Mouse (Mus musculus): ENCODE data around the gene Ptpn6. TPM values are rescaled to one million over a fixed set of nuclear protein-coding genes. Genes with fewer than 3 reads are reported as not detected.

The Ptpn6 gene
- polyA plus RNA-seq, 1 experiment from 2014 or later, result 50.3 TPM

GRCm38 (mm10) chr6:124717968-124718367, 20.5 kb downstream of the Ptpn6 start:
- no peaks in the 10 kb centered on the region for H3K27me3 ChIP-seq (replicated peaks; ENCODE audit: control insufficient read depth, insufficient read depth, low read length)
- DNase-seq (ENCODE audit: low spot score), result no peak
- peaks cover 33% of the 10 kb centered on the region for H3K36me3 ChIP-seq (ENCODE audit: control insufficient read depth, insufficient read depth, low read length)
- no peak overlapping the region; the same call in 1 of the 2 replicates for H3K4me2 ChIP-seq
- 0 out of 2 replicates have a peak overlapping the region, but pooled peaks have one; percentile 1 for H3K4me3 ChIP-seq (ENCODE audit: low read depth, low read length)
- H3K9ac ChIP-seq (ENCODE audit: low read depth, low read length), result no peak overlapping the region
- no peaks in the 10 kb centered on the region for H3K9me3 ChIP-seq (ENCODE audit: control insufficient read depth, low read length)
- no peak for ATAC-seq (replicated peaks; ENCODE audit: low FRiP score)
- H3K27ac ChIP-seq (ENCODE audit: low read depth, low read length), result no peak overlapping the region
- 84% methylated on average over 13 of the region's 13 CpGs for WGBS
- peaks cover 38% of the 10 kb centered on the region for H3K4me1 ChIP-seq (replicated peaks; ENCODE audit: control insufficient read depth, insufficient read depth, low read length)

GRCm38 (mm10) chr6:124716864-124717490, 21.5 kb downstream of the Ptpn6 start:
- peak overlapping the region; percentile 23; the same call in 1 of the 2 replicates for H3K27ac ChIP-seq (ENCODE audit: low read depth, low read length)
- no peaks in the 10 kb centered on the region for H3K27me3 ChIP-seq (replicated peaks; ENCODE audit: control insufficient read depth, insufficient read depth, low read length)
- H3K9me3 ChIP-seq (ENCODE audit: control insufficient read depth, low read length), result no peaks in the 10 kb centered on the region
- no peak overlapping the region for H3K4me2 ChIP-seq
- DNase-seq (ENCODE audit: low spot score), result no peak
- ATAC-seq (replicated peaks; ENCODE audit: low FRiP score), result no peak
- H3K4me1 ChIP-seq (replicated peaks; ENCODE audit: control insufficient read depth, insufficient read depth, low read length), result peaks cover 38% of the 10 kb centered on the region
- no peak overlapping the region; the same call in 1 of the 2 replicates for H3K4me3 ChIP-seq (ENCODE audit: low read depth, low read length)
- no peak overlapping the region for H3K9ac ChIP-seq (ENCODE audit: low read depth, low read length)
- 70% methylated on average over 20 of the region's 20 CpGs for WGBS
- H3K36me3 ChIP-seq (ENCODE audit: control insufficient read depth, insufficient read depth, low read length), result peaks cover 33% of the 10 kb centered on the region

DNA sequence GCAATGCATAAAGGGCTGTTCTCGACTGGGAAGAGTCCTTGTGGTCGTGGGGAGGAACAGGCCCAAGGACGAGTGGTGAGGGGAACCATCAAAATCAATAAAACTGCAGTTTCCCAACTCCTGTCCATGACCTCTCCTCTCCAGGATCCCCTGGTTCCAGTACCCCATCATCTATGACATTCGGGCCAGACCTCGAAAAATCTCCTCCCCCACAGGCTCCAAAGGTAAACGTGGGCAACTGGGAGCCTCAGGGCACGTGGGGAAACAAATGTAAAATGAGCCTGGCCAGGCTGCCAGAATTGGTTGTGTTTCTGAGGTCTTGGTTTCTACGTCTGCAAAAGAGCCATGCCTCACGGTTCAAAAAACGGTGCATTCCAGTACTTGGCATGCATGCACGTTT, 25.6 kb downstream of the Ptpn6 start:
- Histone ChIP-seq H3K4me3 (ENCODE audit: low read depth, low read length) (peak overlapping the region; percentile 92), H3K4me1 (replicated peaks; ENCODE audit: control insufficient read depth, insufficient read depth, low read length) (peaks cover 30% of the 10 kb centered on the region), H3K36me3 (ENCODE audit: control insufficient read depth, insufficient read depth, low read length) (peaks cover 51% of the 10 kb centered on the region), H3K4me2 (peak overlapping the region; percentile 88), H3K9ac (ENCODE audit: low read depth, low read length) (peak overlapping the region; percentile 89), H3K9me3 (ENCODE audit: control insufficient read depth, low read length) (no peaks in the 10 kb centered on the region), H3K27me3 (replicated peaks; ENCODE audit: control insufficient read depth, insufficient read depth, low read length) (no peaks in the 10 kb centered on the region), H3K27ac (ENCODE audit: low read depth, low read length) (peak overlapping the region; percentile 76)
- DNase-seq (ENCODE audit: low spot score) (no peak), ATAC-seq (replicated peaks; ENCODE audit: low FRiP score) (no peak)
- WGBS, result 13% methylated on average over 11 of the region's 11 CpGs

- Histone ChIP-seq H3K9me3 (ENCODE audit: control insufficient read depth, low read length) (no peaks in the 10 kb centered on the region), H3K4me1 (replicated peaks; ENCODE audit: control insufficient read depth, insufficient read depth, low read length) (peaks cover 28% of the 10 kb centered on the region), H3K9ac (ENCODE audit: low read depth, low read length) (peak within 1 kb of the TSS; percentile 89), H3K4me2 (peak within 1 kb of the TSS; percentile 88), H3K4me3 (ENCODE audit: low read depth, low read length) (peak within 1 kb of the TSS; percentile 92), H3K36me3 (ENCODE audit: control insufficient read depth, insufficient read depth, low read length) (peaks cover 56% of the 10 kb centered on the region), H3K27ac (ENCODE audit: low read depth, low read length) (peak within 1 kb of the TSS; percentile 88), H3K27me3 (replicated peaks; ENCODE audit: control insufficient read depth, insufficient read depth, low read length) (no peaks in the 10 kb centered on the region)
- under 1% methylated on average over 76 of the region's 76 CpGs for WGBS
- DNase-seq (ENCODE audit: low spot score), result peak; percentile 98
- ATAC-seq (replicated peaks; ENCODE audit: low FRiP score), result peak; percentile 97
These were observed 26.4 kb downstream of the Ptpn6 start, which contains the start of the genes Emg1 and Phb2 for GRCm38 (mm10) chr6:124711824-124712782. TSS of gene Emg1 (minus strand) at chr6:124712178. TSS of gene Phb2 (plus strand) at chr6:124712336.

- no peaks in the 10 kb centered on the region for H3K9me3 ChIP-seq (ENCODE audit: control insufficient read depth, low read length)
- no peak for ATAC-seq (replicated peaks; ENCODE audit: low FRiP score)
- 95% methylated on average over 10 of the region's 10 CpGs for WGBS
- H3K9ac ChIP-seq (ENCODE audit: low read depth, low read length), result no peak overlapping the region
- H3K27ac ChIP-seq (ENCODE audit: low read depth, low read length), result no peak overlapping the region
- peaks cover 46% of the 10 kb centered on the region for H3K36me3 ChIP-seq (ENCODE audit: control insufficient read depth, insufficient read depth, low read length)
- DNase-seq (ENCODE audit: low spot score), result no peak
- H3K27me3 ChIP-seq (replicated peaks; ENCODE audit: control insufficient read depth, insufficient read depth, low read length), result no peaks in the 10 kb centered on the region
- H3K4me3 ChIP-seq (ENCODE audit: low read depth, low read length), result peak overlapping the region; percentile 9; the same call in 1 of the 2 replicates
- no peak overlapping the region for H3K4me2 ChIP-seq
- H3K4me1 ChIP-seq (replicated peaks; ENCODE audit: control insufficient read depth, insufficient read depth, low read length), result peaks cover 21% of the 10 kb centered on the region
These were observed 30.1 kb downstream of the Ptpn6 start for GRCm38 (mm10) chr6:124708289-124708889.

DNA sequence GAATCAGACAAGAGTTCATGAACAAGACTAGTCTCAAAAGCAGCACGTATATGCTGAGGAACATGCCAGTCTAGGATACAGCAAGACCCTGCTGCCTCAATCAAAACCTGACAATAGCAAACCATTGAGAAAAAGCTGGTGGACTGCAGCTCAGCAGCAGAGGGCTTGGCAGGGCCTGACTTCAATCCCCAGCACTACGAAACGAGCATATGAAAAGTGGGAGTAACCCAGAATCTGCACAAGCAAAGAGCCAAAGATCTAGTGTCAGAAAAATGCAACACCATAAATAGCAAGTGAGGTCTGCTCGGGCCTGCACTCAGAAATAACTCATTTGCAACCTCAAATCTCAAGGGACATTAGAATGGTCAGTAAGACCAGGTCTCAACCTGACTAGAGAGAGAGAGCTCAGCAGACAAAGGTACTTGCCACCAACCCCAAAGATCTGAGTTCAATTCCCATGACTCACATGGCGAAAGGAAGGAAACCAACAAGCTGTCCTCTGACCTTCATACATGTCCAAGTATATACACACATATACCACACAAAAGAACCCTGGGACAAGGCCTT, 32.4 kb downstream of the Ptpn6 start:
- H3K27ac ChIP-seq (ENCODE audit: low read depth, low read length), result no peak overlapping the region
- no peaks in the 10 kb centered on the region for H3K9me3 ChIP-seq (ENCODE audit: control insufficient read depth, low read length)
- no peak overlapping the region for H3K4me3 ChIP-seq (ENCODE audit: low read depth, low read length)
- peaks cover 19% of the 10 kb centered on the region for H3K4me1 ChIP-seq (replicated peaks; ENCODE audit: control insufficient read depth, insufficient read depth, low read length)
- no peaks in the 10 kb centered on the region for H3K27me3 ChIP-seq (replicated peaks; ENCODE audit: control insufficient read depth, insufficient read depth, low read length)
- H3K9ac ChIP-seq (ENCODE audit: low read depth, low read length), result no peak overlapping the region
- ATAC-seq (replicated peaks; ENCODE audit: low FRiP score) (no peak), DNase-seq (ENCODE audit: low spot score) (no peak)
- H3K36me3 ChIP-seq (ENCODE audit: control insufficient read depth, insufficient read depth, low read length), result peaks cover 59% of the 10 kb centered on the region
- 86% methylated on average over 5 of the region's 5 CpGs for WGBS
- H3K4me2 ChIP-seq, result no peak overlapping the region

GRCm38 (mm10) chr6:124704417-124704816, 34.1 kb downstream of the Ptpn6 start:
- no peak overlapping the region for H3K9ac ChIP-seq (ENCODE audit: low read depth, low read length)
- H3K27me3 ChIP-seq (replicated peaks; ENCODE audit: control insufficient read depth, insufficient read depth, low read length), result no peaks in the 10 kb centered on the region
- no peaks in the 10 kb centered on the region for H3K9me3 ChIP-seq (ENCODE audit: control insufficient read depth, low read length)
- H3K4me3 ChIP-seq (ENCODE audit: low read depth, low read length), result no peak overlapping the region
- WGBS, result 93% methylated on average over 2 of the region's 2 CpGs
- no peak overlapping the region for H3K27ac ChIP-seq (ENCODE audit: low read depth, low read length)
- H3K4me1 ChIP-seq (replicated peaks; ENCODE audit: control insufficient read depth, insufficient read depth, low read length), result peaks cover 5% of the 10 kb centered on the region; the same call in 1 of the 2 replicates
- DNase-seq (ENCODE audit: low spot score), result no peak
- peaks cover 57% of the 10 kb centered on the region for H3K36me3 ChIP-seq (ENCODE audit: control insufficient read depth, insufficient read depth, low read length)
- H3K4me2 ChIP-seq, result no peak overlapping the region
- no peak for ATAC-seq (replicated peaks; ENCODE audit: low FRiP score)

DNA sequence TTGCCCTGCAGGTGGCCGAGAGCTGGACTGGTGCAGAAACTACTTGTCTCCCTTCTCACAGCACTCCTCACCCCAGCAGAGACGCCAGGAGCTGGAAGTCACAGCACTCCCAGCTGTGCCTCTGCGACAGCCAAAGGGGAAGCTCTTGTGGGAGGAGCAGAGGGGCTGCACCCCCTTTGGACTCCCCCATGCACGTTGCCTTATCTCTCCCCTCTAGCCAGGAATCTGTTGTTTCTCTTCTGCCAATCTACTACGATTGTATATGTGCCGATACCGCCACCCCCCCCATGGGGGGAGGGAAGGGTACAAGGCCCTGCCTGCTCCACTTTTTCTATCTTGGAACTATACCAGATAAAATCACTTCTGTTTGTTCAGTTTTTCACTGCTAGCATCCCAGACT, 34.7 kb downstream of the Ptpn6 start:
- 46% methylated on average over 7 of the region's 7 CpGs for WGBS
- no peaks in the 10 kb centered on the region for H3K27me3 ChIP-seq (replicated peaks; ENCODE audit: control insufficient read depth, insufficient read depth, low read length)

More for the DNA sequence above, 34.7 kb downstream of the Ptpn6 start:
- DNase-seq (ENCODE audit: low spot score) (no peak), ATAC-seq (replicated peaks; ENCODE audit: low FRiP score) (no peak)
- H3K27ac ChIP-seq (ENCODE audit: low read depth, low read length), result no peak overlapping the region
- H3K9ac ChIP-seq (ENCODE audit: low read depth, low read length), result no peak overlapping the region
- no peak overlapping the region for H3K4me2 ChIP-seq
- no peak overlapping the region for H3K4me3 ChIP-seq (ENCODE audit: low read depth, low read length)
- no peaks in the 10 kb centered on the region for H3K9me3 ChIP-seq (ENCODE audit: control insufficient read depth, low read length)
- peaks cover 54% of the 10 kb centered on the region for H3K36me3 ChIP-seq (ENCODE audit: control insufficient read depth, insufficient read depth, low read length)
- H3K4me1 ChIP-seq (replicated peaks; ENCODE audit: control insufficient read depth, insufficient read depth, low read length), result no peaks in the 10 kb centered on the region

Data from liver, embryonic 11.5 days (tissue).